Mouse (Mus musculus): ENCODE measurements around the gene Tcaf1.
A peak's percentile ranks its signal among the peaks of the same experiment; 100 is the strongest.

Gene Tcaf1

DNA sequence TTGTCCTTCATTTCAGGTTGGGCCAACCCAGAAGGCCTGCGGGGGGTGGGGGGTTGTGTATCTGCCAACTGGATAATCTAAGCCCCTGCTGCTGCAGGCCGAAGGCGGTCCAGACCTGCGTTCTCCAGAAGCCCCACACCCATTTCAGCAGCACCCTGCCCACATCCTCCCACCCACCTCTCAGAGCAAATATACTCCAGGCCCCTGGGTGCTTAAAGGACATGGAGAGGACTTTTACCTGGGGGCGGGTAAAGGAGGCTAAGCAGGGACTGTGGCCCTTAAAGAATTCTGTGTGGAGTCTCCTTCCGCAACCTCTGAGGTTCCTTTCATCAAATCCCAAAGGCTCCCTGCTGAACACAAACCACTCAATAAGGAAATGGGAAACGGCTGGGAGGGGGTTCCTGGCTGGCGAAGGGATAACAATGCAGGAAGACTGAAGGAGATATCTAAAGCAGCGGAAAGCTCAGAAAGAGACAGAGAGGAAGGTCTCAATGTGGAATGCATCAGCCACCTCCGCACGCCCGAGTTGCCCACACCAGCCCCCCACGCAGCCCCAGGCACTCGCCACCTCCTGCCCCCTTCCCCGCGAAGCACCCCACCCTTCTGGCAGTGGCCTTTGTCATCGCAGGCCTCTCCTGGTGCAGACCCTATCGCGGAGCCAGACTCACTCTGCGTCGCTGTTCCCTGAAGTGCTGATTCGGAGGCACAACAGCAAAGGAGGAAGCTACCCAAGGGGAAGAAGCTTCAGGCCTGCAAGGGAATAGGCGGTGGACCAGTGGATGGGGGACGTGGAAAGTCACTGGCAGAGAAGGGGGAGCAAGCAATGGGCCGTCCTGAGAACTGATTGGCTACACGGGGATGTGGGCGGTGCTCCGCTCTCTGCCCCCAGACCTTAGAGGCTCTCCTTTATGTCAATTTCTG is at the start of gene Tcaf1:
Tcaf1 (minus strand) TSS at position 798 of the 921 bp plus-strand sequence.
- DNase-seq (ENCODE audit: low spot score), result peak; percentile 79

DNA sequence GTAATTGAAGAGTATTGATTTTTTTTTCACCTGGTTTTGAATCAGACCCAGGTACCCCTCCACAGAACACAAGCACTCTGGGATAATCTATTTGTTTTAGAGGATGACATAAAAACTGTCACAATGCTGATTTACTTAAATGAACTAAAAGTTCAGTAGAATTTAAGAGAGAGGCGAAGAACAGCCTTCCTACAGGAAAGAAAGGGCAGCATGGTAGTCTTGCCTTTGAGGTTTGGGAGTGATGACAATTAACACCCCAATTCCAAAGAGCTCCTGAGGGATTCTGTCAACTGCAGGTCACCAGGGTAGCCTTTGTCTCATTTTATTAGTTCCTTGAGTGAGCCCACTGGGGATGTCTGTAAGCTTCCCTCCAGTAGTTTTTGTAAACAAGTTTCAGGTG is 46.2 kb upstream of the Tcaf1 start, which contains the start of gene Olfr38:
Olfr38 (plus strand) TSS at position 301 of the 400 bp plus-strand sequence.
- no peak for DNase-seq (ENCODE audit: low spot score)

DNA sequence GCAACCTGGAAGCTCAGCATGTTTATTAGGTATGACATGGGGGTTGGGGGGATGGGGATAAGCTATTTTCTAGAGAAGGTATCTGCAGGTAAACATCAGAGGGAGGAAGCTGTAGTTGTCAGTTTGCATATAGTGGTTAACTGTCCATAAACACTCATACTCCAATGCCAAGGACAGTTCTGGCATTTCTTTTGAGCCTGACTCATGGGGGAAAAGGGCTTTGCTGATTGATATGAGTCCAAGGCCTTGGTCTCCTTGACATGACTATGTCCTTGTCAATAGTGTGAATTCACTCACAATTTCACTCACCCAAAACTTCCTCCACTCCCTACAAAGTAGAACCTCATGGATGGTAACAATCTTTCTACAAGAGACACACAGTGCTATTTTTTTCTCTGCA is 38.0 kb upstream of the Tcaf1 start:
- DNase-seq (ENCODE audit: low spot score), result no peak

DNA sequence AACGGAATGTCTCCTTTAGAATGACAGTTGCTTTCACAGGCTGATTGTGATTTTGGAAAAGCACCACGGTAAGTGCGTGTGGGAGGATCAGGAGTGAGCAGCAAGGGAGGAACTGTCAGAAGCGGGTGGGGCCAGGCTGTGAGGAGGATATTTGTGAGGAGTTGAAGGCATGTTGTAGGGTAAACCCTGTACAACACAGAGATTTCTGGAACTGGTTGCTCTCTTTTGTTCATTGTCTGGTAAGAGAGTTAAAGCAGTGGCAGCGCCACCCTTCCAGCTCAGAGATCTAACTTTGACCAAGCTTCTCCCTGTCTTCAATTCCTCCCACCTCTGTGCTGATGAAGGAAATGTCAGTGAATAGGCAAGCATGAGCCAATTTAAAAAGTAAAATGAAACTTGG is 32.4 kb upstream of the Tcaf1 start:
- no peak for DNase-seq (ENCODE audit: low spot score)

DNA sequence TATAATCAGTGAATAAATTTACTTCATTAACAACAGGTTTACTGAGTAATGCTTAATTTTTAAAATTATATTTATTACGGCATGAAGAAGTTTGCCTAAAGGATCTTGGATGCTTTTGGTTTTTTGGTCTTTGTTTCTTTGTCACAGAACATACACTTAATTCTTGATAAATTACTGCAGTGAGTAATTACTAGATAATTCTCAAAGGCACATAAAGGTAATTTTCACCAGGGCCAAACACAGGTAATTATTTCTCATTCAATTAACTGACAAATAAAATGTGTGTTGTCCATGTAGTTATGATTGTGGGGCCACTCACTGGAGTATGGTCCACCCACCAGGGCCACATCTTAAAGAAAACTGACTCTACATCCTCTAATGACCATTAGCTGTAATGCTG is 29.2 kb upstream of the Tcaf1 start, which contains the start of gene Olfr453:
Olfr453 (plus strand) TSS at position 301 of the 400 bp plus-strand sequence.
- DNase-seq (ENCODE audit: low spot score), result no peak

DNA sequence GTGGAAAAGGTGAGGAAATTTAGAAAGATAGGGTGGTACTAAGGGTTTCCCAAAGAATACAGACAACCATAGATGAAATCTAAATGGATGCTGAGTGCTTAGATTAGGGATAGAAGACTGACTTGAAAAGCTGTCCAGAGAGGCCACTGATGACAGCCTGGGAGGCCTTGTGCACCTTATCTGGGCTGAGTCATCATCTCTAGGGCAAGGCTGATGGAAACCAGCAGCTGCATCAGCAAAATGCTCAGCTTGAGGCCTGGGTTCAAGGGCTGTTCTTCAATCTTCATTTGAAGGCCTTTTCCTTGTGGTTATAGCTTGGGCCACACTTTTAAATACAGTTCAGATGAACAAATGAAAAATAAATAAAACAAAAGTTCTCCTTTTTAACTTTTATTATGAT is 8.1 kb upstream of the Tcaf1 start:
- no peak for DNase-seq (ENCODE audit: low spot score)

DNA sequence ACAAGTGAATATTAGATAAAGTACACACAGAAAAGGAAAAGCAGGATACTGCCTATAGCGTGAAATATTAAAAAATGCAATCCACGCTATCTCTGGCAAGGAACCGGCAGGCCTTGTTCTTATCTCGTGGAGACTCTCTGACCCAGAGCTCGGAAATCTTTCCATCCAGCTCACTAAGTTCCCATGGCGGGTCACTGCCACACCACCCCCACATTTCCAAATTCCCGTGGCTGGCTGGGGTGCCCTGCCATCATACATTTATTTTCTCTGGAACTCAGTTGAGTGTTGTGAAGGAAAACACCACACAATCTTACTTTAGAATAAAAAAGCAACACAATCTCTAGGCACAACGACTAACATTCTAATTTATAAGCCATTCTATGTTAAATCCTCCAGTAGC is 4.8 kb upstream of the Tcaf1 start:
- DNase-seq (ENCODE audit: low spot score), result no peak

DNA sequence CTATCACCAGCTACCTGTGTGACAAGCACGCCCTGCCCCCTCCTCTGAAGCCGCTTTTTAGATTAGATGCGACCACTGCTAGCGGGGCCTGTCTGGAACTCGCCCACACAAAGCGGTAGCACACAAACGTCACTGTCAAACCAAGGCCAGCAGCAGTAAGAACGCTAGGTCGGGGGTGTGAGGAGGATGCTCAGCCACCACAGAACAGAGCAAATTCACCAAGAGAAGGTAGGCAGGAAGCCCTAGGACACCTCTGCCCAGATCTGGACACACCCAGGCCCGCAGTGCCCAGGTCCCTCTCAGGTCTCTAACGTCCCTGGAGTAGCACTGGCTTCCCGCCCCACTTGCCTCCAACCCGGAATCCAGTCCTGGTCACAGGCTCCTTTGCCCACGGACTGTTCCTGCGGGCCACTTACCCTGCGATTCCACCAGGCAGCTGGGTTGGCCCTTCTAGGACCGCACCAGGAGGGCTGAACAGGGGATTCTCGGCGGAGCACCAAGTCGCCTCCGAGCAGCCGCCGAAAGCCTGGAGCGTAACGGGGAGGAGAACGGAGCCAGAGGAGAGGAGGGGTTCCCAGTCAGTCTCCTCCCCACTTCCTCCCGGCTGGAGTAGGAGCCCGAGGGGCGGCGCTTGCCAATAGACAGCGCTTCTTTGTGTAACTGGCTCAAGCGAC is 17.2 kb downstream of the Tcaf1 start:
- peak; percentile 96 for DNase-seq (ENCODE audit: low spot score)

DNA sequence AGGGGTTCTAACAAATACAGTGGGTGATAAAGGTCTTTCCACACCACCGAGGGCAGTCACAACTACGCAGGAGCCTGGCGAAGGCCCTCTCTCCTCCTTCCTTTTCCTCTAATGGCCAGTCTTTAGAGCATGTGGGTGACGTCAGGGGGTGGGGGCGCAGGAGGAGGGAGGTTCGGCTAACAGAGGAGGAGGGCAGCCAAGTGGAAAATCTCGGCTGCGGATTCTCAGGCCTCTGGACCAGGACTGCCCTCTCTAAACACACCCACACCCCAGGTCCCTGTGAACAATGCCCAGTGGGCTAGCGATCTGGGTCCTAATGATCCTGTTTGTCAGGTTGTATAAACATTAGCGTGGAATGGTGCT is 17.8 kb downstream of the Tcaf1 start:
- peak; percentile 95 for DNase-seq (ENCODE audit: low spot score)

DNA sequence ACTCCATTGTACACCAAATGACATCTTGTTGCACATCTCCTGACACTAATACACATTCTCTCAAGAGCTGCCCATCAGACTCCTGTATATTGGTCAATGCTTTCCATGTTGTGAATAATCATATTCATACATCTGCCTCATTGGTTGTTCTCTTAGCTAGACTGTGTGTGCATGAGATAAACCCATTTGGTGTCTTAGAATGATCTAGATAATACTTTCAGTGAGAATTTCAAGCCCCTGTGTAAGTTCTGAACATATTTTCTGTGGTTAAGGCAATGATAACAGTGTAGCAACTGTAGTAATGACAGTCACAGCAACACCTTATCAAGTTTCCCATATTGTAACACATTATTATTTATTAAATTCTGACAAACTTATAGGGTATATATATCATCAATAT is 20.1 kb downstream of the Tcaf1 start:
- no peak for DNase-seq (ENCODE audit: low spot score)

DNA sequence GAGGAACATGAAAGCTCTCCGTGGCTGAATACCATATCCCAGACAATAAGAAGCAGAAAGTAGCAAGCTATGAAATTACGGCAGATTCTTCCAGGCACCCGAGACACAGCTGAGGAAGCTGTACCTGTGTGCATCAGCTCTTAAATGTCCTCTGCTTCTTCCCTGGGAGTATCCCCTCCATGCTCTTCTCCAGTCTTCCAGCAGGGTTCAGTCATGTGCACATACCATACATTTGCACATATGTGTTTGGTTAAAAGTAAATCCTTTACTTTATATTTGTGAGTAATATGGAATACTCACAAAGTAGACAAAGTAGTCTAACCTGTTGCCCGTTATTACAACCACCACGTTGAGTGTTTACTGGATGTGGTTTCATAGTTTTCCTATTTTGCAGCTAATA is 22.0 kb downstream of the Tcaf1 start:
- DNase-seq (ENCODE audit: low spot score), result no peak

DNA sequence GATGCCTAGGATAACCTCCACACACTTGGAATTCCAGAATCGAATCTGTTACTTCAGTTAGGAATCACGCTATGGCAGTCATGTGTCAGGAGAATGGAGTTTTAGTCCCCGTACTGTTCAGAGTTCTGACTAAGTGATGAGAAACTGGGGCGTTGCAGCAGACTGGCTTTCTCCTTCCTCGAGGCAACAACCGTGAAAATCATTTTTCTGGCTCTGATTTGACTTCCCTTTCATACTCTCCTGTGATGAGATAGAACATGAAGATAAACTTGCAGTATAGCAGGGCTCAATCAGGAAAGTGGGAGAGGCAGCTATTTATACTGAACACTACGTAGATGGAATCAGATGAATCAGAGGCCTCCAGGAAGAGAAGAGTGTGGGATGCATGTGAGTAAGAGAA is 29.8 kb downstream of the Tcaf1 start:
- DNase-seq (ENCODE audit: low spot score), result no peak

DNA sequence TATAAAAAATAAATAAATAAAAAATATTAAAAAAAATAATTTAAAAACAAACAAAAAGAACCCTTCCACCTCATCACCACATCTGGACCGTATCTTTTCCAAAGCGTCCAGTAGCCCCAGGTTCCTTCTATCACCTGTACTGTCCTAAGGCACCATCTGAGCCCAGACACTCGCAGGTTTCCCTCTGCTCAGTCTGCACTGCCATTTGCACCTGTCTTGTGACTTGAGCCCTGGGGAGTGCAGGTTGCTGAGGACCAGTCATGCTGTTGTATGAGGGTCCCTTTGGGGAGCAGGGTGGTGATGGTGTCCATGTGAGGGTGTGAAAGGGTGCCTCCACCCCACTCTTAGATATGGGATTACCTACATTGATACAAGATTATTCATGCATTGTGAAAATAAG is 33.9 kb downstream of the Tcaf1 start:
- no peak for DNase-seq (ENCODE audit: low spot score)

DNA sequence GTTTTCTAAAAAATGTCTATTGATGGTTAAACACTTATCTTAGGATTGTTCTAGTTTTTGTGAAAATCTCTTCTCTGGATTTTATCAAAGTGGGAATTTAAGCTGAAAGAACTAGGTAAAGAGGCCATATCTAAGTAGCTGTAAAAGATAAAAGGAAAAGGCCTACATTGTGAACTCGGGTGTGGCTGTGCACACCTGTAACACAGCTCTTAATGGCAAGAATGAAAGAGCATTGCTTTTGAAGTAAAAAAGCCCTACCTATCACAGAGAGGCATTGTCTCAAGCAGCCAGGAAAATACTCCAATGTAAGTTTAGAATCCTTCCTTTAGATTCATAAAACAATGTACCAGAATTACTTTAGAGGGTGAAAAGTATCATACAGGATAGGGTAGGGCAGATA is 38.1 kb downstream of the Tcaf1 start:
- no peak for DNase-seq (ENCODE audit: low spot score)

DNA sequence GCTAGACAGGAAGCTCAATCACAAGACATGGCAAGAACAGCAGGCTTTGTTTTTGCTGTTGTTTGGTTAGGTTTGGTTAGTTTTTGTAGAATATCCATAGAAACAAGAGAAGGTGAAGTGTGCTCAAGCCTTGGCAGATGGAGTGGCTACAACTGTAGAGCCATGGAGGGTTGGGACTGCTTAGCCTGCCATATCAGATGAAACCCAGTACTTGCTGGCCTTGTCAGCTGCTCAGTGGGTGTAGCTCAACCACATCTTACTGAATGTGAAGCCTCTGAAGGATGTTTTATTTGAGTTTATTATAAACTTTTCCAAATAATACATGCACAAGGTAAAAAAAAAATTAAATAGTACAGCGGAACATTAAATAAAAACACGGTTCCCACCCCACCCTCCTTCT is 42.2 kb downstream of the Tcaf1 start:
- no peak for DNase-seq (ENCODE audit: low spot score)

DNA sequence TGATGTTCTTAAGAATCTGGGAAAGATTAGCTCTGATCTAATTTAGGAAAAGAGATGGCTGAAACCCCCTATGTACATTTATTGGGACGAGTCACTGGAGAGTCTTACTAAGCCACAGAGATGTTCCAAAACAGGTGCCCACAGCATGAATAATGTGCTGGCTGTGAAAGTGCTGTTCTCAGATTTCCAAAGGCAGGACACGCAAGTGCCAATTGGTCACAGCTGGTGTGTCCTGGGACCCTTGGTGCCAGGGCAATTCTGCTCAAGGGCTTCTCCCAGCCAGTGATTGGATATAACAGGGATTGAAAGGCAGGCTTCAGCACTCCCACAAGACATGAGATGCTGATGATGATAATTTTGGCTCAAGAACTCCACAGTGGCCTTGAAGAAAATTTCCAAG is 48.1 kb downstream of the Tcaf1 start:
- no peak for DNase-seq (ENCODE audit: low spot score)

DNA sequence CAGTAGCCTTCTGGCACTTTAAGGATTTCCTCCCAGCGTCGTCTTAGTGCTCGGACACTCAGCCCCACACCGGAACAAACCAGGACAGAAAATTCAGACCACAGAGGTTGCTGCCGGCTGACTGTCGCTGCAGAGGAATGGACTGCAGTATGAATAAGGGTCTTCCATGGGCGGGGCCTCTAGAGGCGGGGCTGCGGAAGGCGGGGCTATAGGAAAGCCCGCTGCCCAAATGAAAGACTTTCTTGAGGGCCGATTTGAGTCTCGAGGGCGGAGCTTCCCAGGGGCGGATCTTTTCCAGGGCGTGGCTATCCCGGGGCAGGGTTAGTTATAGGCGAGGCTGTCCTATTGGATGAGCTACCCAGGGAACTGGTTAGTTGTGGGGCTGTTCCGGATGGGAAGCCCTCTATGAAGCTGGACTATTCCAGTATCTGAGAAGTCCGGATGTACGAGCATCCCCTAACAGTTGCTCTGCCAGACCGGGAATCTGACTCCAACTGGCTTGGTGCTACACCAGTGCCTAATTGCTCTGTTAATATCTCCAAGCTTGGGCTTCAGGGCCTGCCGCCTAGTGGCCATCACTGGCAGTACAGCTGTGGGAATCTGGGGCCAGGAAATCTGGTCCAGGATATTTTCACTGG is 64.9 kb downstream of the Tcaf1 start, which contains the start of gene Tcaf2:
Tcaf2 (minus strand) TSS at position 343 of the 638 bp plus-strand sequence.
- DNase-seq (ENCODE audit: low spot score), result peak; percentile 89

DNA sequence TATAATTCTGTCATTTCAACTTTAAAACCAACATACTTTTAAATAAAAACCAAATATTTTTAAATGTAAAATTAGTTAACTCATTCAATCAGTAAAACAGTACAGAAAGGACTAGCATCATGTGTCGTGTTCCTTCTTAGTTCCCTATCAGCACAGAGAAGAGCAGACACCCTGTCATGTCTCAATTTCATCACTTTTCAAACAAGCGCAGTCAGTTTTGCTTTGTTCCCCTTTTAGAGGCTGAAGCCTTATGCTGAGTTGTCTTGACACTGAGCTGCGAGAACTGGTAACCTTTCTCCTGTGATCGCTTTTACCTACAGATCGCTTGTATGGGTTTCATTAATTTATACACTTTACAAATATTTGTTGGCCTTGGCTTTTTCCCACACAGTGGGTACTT is 75.5 kb downstream of the Tcaf1 start:
- no peak for DNase-seq (ENCODE audit: low spot score)

DNA sequence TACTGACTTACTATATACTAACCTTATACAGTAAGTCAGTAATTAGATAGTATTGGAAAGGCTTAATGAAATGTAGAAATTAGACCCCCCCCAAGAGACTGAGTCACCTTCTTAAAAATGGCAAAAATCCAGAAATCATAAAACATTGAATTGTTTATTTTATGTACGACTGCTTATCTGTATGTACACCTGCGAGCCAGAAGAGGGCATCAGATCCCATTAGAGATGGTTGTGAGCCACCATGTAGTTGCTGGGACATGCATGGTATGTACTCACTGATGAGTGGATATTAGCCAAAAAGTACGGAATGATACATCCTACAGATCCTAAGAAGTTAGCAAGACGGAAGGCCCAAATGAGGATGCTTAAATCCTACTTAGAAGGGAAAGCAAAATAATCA is 78.5 kb downstream of the Tcaf1 start:
- no peak for DNase-seq (ENCODE audit: low spot score)
